Mouse (Mus musculus) neural tube, embryonic 15.5 days (tissue): ENCODE measurements around the gene Cacul1. TPM values are rescaled to one million over a fixed set of nuclear protein-coding genes. Genes with fewer than 3 reads are reported as not detected.

Experiments used
- ATAC-seq: fragments of 200-750 bp; cut with Nextera tagmentation; 2 replicates; pipeline ENCODE4 v1.8.0; 2017; ENCODE audit warnings: mild to moderate bottlenecking, moderate TSS enrichment, moderate library complexity; ENCODE audit not compliant: low FRiP score
- H3K27ac ChIP-seq: fragments of 300-500 bp; sonication (generic); replicated peaks from 2 replicates; pipeline ENCODE4 v1.5.1; 2015; ENCODE audit warnings: mild to moderate bottlenecking, inconsistent platforms
- H3K27me3 ChIP-seq: fragments of 300-500 bp; sonication (generic); replicated peaks from 2 replicates; pipeline ENCODE4 v1.6.1; 2015; ENCODE audit warnings: inconsistent platforms
- H3K36me3 ChIP-seq: fragments of 300-500 bp; sonication (generic); 2 replicates; pipeline ENCODE4 v1.6.1; 2015; ENCODE audit warnings: inconsistent platforms
- H3K4me1 ChIP-seq: fragments of 300-500 bp; sonication (generic); 2 replicates; pipeline ENCODE4 v1.6.1; 2015; ENCODE audit warnings: inconsistent platforms
- H3K4me2 ChIP-seq: fragments of 300-500 bp; sonication (generic); 2 replicates; pipeline ENCODE4 v1.6.1; 2015; ENCODE audit warnings: inconsistent platforms, mild to moderate bottlenecking, moderate library complexity
- H3K4me3 ChIP-seq: fragments of 300-500 bp; sonication (generic); replicated peaks from 2 replicates; pipeline ENCODE4 v1.5.1; 2015; ENCODE audit warnings: mild to moderate bottlenecking, inconsistent platforms
- H3K9ac ChIP-seq: fragments of 300-500 bp; sonication (generic); replicated peaks from 2 replicates; pipeline ENCODE4 v1.6.1; 2015; ENCODE audit warnings: mild to moderate bottlenecking, inconsistent platforms
- H3K9me3 ChIP-seq: fragments of 300-500 bp; sonication (generic); replicated peaks from 2 replicates; pipeline ENCODE4 v1.6.1; 2016; ENCODE audit warnings: inconsistent platforms
- WGBS: fragments of 180-500 bp; shearing (Covaris S2); methylation state at CpG from one replicate; pipeline ENCODE4 v1.1.7; 2015; ENCODE audit warnings: mixed read lengths; 5-methylcytosine and 5-hydroxymethylcytosine counted together
- microRNA-seq: library from miRNA; unstranded; fragments of <30 nt; microRNA quantifications from one replicate; pipeline ENCODE4, GENCODE M21; 2017
- polyA plus RNA-seq: library from polyadenylated mRNA; unstranded; fragments of >200 nt; fragmentation: Nextera tagmentation; extraction: Ambion mirVana; gene quantifications from 2 replicates; pipeline ENCODE4 v1.2.1, GENCODE M21; 2015

The Cacul1 gene
- polyA plus RNA-seq, 1 experiment from 2014 or later = 23.5 TPM

DNA sequence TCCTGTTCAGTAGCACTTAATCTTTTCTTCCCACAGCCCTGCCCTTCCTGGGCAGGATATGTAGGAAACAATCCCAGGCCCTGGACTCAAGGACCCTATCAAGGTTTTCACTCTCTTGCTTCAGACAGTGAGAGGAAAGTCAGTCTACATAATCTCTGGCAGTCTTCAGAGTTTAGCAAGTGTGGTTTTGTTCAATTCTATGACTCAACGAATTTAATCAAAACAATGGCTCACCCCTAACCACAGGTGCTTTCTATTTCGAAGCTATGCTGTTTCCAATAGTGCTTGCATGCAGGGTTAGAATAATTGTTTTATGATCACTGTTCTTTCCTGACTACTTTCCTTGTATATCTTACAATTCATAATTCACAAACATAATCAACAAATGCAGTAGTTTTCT, 103.0 kb downstream of the Cacul1 start:
- Histone ChIP-seq H3K4me2 (no peak overlapping the region), H3K27me3 (no peaks in the 10 kb centered on the region), H3K4me3 (no peak overlapping the region), H3K9ac (no peak overlapping the region), H3K4me1 (no peaks in the 10 kb centered on the region), H3K36me3 (no peaks in the 10 kb centered on the region), H3K27ac (no peak overlapping the region), H3K9me3 (no peaks in the 10 kb centered on the region)
- WGBS = 61% methylated on average over 2 of the region's 2 CpGs
- ATAC-seq = no peak

Small RNA genes within 50 kb of the gene (microRNA-seq; reads per million reads assigned to microRNA genes)
- not detected for gene Gm25238

Other genes starting within 250 kb of the Cacul1 start
- 0.19 and 0.47 TPM in 2 replicates for gene Prlhr, start 112.7 kb downstream of the Cacul1 start, polyA plus RNA-seq
- 12.8 and 15.5 TPM in 2 replicates for gene Nanos1, start 175.0 kb upstream of the Cacul1 start, polyA plus RNA-seq
- gene Eif3a, start 209.6 kb upstream of the Cacul1 start, polyA plus RNA-seq = 101 and 117 TPM in 2 replicates
- gene Fam45a, start 230.6 kb upstream of the Cacul1 start, polyA plus RNA-seq = 40.6 and 41.5 TPM in 2 replicates